Mouse (Mus musculus) intestine, embryonic 16.5 days (tissue): ENCODE results near the gene Rab31. TPM values are rescaled to one million over a fixed set of nuclear protein-coding genes. Genes with fewer than 3 reads are reported as not detected.

Experiments used
- ATAC-seq: fragments of 200-750 bp; cut with Nextera tagmentation; 2 replicates; pipeline ENCODE4 v1.8.0; 2017; ENCODE audit warnings: moderate TSS enrichment, moderate library complexity
- H3K27ac ChIP-seq: fragments of 300-500 bp; sonication (generic); 2 replicates; pipeline ENCODE4 v1.5.1; 2014; ENCODE audit warnings: mild to moderate bottlenecking, low read length
- H3K27me3 ChIP-seq: fragments of 300-500 bp; sonication (generic); replicated peaks from 2 replicates; pipeline ENCODE4 v1.6.1; 2014; ENCODE audit warnings: low read length, control low read depth, mixed read lengths; ENCODE audit not compliant: control insufficient read depth, insufficient read depth
- H3K36me3 ChIP-seq: fragments of 300-500 bp; sonication (generic); 2 replicates; pipeline ENCODE4 v1.6.1; 2014; ENCODE audit warnings: low read length, control low read depth; ENCODE audit not compliant: control insufficient read depth, insufficient read depth
- H3K4me1 ChIP-seq: fragments of 300-500 bp; sonication (generic); 2 replicates; pipeline ENCODE4 v1.6.1; 2014; ENCODE audit warnings: low read length, control low read depth, mixed read lengths; ENCODE audit not compliant: control insufficient read depth, insufficient read depth
- H3K4me2 ChIP-seq: fragments of 300-500 bp; sonication (generic); 2 replicates; pipeline ENCODE4 v1.6.1; 2014; ENCODE audit warnings: low read depth, low read length, control low read depth
- H3K4me3 ChIP-seq: fragments of 300-500 bp; sonication (generic); 2 replicates; pipeline ENCODE4 v1.5.1; 2014; ENCODE audit warnings: mild to moderate bottlenecking, low read length
- H3K9ac ChIP-seq: fragments of 300-500 bp; sonication (generic); 2 replicates; pipeline ENCODE4 v1.6.1; 2014; ENCODE audit warnings: low read depth, low read length
- H3K9me3 ChIP-seq: fragments of 300-500 bp; sonication (generic); 2 replicates; pipeline ENCODE4 v1.6.1; 2016; ENCODE audit warnings: low read length, control low read depth; ENCODE audit not compliant: control insufficient read depth
- WGBS: fragments of 180-500 bp; shearing (Covaris S2); extraction: QIAGEN DNeasy Blood & Tissue Kit; methylation state at CpG from one replicate; pipeline ENCODE4 v1.1.7; 2014; 5-methylcytosine and 5-hydroxymethylcytosine counted together
- polyA plus RNA-seq: library from polyadenylated mRNA; unstranded; fragments of >200 nt; fragmentation: Nextera tagmentation; extraction: Ambion mirVana; gene quantifications from 2 replicates; pipeline ENCODE4 v1.2.1, GENCODE M21; 2015

The Rab31 gene
- polyA plus RNA-seq, 1 experiment from 2014 or later, result 26.8 TPM

DNA sequence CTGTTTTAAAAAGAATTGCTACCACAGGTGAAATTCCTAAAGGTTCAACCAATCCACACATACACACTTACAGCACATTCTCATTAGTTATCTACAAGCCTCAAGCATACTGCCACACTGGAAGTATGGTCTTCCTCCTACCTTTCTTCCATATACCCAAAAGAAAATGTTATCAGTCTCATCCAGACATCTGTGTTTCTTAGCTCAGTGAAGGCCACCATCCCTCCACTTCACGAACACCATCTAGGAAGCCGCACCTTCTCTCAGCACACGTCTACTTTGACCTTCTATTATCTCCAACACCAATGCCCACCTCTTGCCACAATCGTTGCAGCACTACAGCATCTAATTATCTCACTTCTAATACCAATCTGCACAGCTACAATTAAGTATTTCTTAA, 166.5 kb downstream of the Rab31 start:
- Histone ChIP-seq H3K4me2 (no peak overlapping the region), H3K9me3 (no peaks in the 10 kb centered on the region), H3K9ac (no peak overlapping the region), H3K27ac (no peak overlapping the region), H3K4me3 (no peak overlapping the region), H3K4me1 (peaks cover 29% of the 10 kb centered on the region), H3K27me3 (no peaks in the 10 kb centered on the region), H3K36me3 (no peaks in the 10 kb centered on the region)
- 72% methylated on average over 4 of the region's 4 CpGs for WGBS
- ATAC-seq, result 0 out of 2 replicates have a peak, but pooled peaks have one; percentile 30

DNA sequence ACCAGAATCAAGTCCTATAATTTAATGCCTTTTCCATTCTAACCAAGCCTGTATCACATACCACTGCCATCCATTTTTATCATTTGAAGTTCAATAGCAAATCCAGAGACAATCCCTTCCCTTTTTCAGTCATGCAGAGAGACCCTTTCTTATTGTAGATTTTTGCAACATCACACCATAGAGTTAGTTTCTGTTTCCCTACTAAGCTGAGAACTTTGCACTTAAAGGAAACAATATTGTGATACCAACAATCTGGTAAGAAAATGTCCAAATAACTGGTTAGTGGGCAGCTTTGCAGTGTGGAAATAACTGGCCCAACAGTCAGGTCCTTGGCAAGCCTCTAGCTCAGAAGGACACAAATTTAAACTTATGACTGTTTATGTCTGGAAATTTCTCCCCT, 167.7 kb downstream of the Rab31 start:
- Histone ChIP-seq H3K4me2 (no peak overlapping the region), H3K27ac (no peak overlapping the region), H3K4me1 (peaks cover 25% of the 10 kb centered on the region), H3K9ac (no peak overlapping the region), H3K9me3 (no peaks in the 10 kb centered on the region), H3K27me3 (no peaks in the 10 kb centered on the region), H3K4me3 (no peak overlapping the region), H3K36me3 (no peaks in the 10 kb centered on the region)
- ATAC-seq, result no peak

DNA sequence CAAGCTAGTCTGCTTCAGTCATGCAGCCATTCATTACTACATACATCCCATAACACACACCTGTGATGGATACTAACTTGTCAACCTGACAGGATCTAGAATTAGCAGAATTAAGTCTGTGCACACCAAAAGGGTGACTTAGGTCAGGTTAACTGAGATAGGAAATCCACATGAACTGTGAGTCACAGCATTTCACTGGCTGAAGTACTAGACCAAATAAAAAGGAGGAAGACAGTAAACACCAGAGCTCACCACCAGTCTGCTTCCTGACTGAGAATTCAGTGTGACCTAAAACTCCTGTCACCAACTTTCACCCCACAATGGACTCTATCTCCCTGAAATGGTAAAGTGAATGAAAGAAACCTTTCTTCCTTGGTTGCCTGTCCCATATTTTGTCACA, 168.2 kb downstream of the Rab31 start:
- H3K36me3 ChIP-seq, result no peaks in the 10 kb centered on the region
- no peak overlapping the region for H3K27ac ChIP-seq
- ATAC-seq, result no peak
- no peak overlapping the region for H3K9ac ChIP-seq
- H3K4me1 ChIP-seq, result peaks cover 20% of the 10 kb centered on the region
- no peak overlapping the region for H3K4me3 ChIP-seq
- H3K4me2 ChIP-seq, result no peak overlapping the region
- H3K9me3 ChIP-seq, result no peaks in the 10 kb centered on the region
- H3K27me3 ChIP-seq, result no peaks in the 10 kb centered on the region

Other genes with a start within 250 kb of the Rab31 start
- gene Tmem232, start 232.0 kb downstream of the Rab31 start, polyA plus RNA-seq, result not detected in 2 replicates
- gene Vapa, start 159.2 kb downstream of the Rab31 start, polyA plus RNA-seq, result 194 and 204 TPM in 2 replicates
- gene Txndc2, start 130.6 kb downstream of the Rab31 start, polyA plus RNA-seq, result not detected in 2 replicates
- 30.9 and 34.0 TPM in 2 replicates for gene Ppp4r1, start 9.8 kb upstream of the Rab31 start, polyA plus RNA-seq
- gene Ralbp1, start 113.0 kb upstream of the Rab31 start, polyA plus RNA-seq, result 67.5 and 71.1 TPM in 2 replicates
- gene Twsg1, start 178.5 kb upstream of the Rab31 start, polyA plus RNA-seq, result 61.7 and 63.1 TPM in 2 replicates